Mouse (Mus musculus): Measurements from ENCODE around the gene Cyren.

Cyren gene

DNA sequence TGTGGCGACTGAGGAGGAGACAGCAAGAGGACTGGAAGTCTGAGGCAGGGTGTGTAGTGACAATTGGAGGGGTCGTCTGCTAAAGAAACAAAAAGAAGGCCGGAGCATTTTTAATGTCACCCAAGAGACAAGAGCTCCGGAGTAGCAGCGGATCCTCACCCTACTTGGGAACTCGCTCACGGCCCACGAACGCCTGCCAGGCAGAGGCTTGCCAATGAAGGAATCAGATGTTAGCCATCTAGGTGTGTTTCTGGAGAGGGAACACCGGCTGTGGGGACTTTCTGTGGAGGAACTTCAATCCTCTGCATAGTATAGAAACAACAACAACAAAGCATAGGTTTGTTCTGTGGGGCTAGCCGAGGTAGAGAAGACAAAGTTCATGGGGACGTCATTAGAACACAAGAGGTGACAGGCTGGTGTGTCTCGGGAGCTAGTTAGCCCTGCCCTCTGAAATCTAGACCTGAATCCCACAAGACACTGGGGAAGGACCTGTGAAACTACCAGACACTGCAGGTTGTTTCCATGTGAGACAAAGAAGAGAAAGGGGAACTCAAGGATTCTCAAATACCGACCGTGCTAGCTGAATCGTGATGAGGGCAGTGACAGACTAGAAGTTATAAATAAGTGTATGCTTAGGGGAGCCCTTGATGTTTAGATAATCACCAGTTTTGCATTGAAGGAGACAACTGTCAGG is 10.4 kb downstream of the Cyren start:
- DNase-seq (ENCODE audit: extremely low spot score): no peak

DNA sequence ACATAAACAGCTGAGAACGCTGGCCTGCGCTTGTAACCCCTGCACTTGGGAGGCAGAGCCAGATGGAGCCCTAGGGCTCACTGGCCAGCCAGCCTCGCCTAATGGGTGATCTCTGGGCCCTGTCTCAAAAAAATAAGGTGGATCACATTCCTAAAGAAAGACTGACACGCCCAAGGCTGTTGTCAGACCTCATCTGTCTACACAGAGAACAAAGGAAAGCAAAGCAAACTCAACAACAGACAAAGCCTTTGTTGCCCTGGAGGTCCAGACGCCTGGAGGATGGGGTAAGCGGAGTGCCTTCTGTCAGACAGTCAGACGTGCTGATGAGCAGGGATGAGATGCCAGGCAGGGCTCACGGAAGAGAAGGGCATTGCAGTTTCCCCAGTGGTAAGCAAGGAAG is 11.1 kb downstream of the Cyren start:
- no peak for DNase-seq (ENCODE audit: extremely low spot score)

DNA sequence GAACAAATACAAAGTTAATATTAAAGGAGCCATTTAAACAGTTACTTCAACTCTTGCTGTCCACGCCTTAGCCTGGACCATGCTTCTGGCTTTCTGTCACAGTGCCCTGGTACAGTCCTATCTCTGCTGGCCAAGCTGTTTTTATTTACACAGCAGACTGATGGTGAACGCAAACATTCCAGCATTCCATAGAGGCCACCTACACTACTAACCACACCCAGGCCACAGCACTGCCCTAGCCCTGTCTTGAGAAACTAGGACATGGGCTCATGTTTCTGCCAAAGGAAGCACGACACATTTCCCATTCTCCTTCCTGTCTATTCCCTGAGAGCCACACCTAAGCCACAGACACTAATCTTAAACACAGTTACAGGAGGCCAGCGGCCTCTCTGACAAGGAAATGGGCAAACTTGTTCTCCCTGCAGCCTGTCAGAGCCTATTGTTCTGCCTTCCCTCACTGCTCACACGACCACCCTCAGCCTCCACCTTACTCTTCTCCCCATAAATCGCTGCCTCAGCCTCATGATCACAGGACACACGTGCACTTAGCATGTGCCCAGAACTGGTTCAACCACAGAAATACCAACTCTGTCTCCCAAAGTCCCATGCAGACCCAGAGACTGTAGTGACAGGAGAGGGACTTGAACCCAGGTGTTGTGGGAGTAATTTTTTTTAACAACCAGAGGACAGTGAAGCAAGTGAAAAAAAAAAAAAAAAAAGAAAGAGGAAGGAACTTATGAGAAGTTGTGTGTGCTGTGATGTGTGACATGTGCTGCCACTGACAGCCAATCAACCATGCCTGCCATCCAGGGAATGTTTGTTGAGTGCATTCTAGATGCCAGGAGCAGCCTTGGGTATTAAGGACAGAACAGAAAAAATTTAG is 11.9 kb downstream of the Cyren start:
- DNase-seq (ENCODE audit: extremely low spot score): no peak

DNA sequence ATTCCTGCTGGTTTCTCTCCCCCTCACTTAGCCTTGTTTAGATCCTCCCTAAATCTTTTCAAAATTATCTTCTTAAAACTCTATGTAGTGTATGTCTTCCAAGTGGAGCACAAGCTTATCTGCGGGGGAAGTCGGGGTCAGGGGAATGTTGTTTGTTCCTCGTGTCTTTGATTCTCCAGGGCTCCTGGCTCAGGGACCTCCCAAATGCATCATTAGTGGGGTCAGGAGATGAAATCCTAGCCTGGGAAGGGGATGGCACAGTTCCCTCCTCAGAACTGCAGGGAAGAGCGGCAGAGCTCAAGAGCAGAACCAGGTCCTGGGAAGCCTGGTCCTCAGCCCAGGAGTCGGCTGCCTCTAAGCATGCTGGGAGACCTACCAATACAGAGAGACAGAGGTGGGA is 12.6 kb downstream of the Cyren start:
- no peak for DNase-seq (ENCODE audit: extremely low spot score)

DNA sequence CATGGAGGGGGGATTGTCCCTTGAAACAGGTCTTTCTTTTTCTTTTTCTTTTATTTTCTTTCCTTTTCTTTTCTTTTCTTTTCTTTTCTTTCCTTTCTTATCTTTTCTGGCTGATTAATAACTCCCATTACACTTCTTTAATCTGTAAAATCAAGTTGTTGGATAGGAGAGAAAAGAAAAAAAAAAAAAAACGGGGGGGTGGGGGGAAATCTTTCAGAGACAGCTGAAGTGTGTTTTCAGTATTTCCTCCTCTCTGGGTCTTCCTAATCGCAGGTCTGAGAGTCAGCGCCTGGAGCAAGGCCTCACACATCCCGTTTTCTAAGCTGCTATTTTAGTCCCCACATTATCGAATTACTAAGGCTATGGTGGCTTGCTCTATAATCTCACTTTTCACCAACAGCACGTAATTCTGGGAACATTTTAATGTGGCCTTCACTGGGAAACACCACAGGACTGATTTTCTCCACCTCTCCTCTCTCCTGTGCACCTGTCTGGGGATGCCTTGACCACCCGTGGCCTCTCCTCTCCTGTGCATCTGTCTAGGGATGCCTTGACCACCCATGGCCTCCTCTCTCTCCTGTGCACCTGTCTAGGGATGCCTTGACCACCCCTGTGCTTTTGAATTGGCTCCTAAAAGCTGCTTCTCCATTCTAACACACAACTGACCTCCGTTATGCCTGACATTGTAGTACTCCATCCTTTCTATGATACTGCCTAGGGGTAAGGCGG is 13.9 kb downstream of the Cyren start:
- DNase-seq (ENCODE audit: extremely low spot score): no peak

DNA sequence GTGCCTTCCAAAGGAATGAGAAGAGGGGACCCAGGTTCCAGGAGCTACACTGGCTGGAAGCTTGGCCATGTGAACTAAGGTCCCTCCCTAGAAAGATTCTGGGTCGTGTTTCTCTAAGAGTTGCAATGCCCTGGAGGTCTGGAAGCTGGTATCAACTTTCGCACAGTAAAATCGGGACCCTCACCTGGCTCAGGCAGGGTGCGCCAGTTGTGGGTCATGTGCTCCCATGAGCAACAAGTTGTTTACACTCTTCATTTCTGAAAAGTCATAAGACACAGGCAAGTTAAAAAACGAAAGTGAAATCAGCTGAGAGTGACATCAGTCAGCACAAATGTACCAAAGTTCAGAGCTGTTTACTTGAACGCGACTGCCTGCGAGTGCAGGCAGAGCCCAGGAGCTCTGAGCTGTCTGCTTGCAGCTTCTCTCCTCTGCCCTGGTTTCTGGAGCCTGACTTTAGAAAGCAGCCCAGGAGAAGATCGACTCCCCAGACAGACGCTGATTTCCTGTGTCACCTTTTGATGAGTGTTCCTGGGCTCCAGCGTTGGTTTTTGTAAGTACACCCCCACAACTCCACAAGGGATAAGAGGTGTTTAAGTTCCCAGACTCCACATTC is 15.0 kb downstream of the Cyren start, which contains the start of gene Tmem140:
Gene Tmem140 (plus strand): TSS at position 356 of the 613 bp plus-strand sequence.
- DNase-seq (ENCODE audit: extremely low spot score): no peak

DNA sequence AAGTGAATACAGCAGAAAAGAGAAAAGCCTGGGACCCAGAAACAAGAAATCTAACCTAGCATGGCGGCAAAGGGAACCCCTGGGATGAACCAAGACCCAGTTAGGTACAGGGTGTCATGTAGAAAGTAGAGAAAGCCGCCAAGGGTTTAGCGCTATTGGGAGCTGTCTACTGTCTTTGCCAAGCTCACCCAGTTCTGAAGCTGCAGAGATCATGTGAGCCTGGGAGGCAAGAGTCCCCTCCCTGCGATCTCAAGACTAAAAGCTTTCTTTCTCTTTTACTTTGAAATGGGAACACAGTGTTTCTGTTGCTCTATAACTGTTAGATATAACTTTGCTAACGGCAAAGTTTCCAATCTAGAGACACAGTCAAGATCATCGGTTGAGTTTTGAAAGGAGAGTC is 15.5 kb downstream of the Cyren start:
- no peak for DNase-seq (ENCODE audit: extremely low spot score)

DNA sequence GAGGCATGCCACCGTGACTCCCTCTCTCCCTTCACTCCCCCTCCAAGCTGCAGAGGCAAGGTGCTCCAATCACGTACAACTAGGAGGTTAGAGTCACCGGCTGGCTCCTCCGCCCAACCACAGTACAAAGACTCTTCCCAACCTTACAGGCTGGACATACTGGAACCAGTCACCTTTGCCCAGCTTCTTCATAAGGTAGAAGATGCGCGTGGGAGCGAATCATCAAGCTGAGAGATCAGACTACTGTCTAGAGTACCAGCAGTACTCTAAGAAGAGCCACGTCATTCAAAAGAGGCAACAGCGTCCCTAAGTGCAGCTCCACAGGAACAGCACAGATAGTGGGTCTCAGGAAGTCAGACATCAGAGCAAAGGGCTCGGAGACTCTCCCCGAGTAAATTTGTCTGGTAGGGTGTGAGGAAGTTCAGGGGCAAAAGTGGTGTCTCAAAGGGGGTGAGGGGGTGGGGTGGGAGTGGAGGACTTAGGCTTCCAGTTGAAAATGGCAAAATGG is 16.3 kb downstream of the Cyren start:
- no peak for DNase-seq (ENCODE audit: extremely low spot score)

DNA sequence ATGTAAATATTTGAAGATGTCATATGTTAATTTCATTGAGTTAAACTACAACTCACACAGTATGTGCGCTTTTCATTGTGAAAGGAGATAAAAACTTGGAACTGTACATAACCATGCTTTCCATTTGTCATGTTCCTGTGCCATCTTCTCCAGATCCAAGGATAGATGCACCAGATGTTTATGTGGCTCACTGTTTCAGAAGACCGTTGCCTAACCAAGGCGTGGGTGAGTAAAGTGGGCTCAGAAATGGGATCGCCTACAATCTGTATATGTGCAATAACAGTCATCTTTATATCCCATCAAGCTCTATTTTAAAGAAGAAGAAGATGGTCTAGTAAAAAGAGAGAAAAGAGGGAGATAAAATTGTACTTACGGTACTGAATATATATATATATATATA is 45.5 kb downstream of the Cyren start:
- no peak for DNase-seq (ENCODE audit: extremely low spot score)

DNA sequence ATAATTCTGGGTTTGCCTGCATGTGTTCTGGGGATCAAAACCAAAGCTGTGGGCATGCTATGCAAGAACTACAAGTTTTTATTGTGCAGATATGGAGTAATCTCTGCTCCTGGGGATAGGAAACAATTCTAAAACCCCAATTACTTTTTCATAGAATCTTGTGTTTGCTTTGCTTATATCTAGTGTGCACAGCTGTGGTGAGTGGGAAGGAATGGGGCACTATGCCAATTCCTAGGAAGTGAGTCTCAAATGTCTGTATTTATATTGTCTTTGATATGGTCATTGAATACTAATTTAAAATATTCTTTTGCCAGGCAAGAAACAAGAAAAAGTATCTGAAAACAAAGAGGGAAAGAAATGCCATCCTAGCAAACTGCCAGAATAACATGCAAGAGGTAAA is 53.5 kb downstream of the Cyren start:
- DNase-seq (ENCODE audit: extremely low spot score): no peak
